ENCODE assay signal across 8 mouse cellular contexts in genomic region chr5:118737548-118737947, GRCm38 (mm10).
DNase-seq lines count a peak whose midpoint lies in the region; ATAC-seq lines count a peak whose summit lies in the region.

No protein-coding gene starts in this region.

- DNase-seq in adrenal gland, adult (ENCODE audit: inconsistent age in 2 of 2, low spot score in 1 of 2) = peak; percentile 52 to 84
- no peak for DNase-seq in adrenal gland, adult 8-10 months
- DNase-seq in ovary, postnatal 10 days (ENCODE audit: low spot score) = peak; percentile 23
- no peak for DNase-seq in ovary, adult 18-20 months (ENCODE audit: low spot score)
- peak; percentile 58 to 62 for DNase-seq in cerebellum, postnatal 4 days (ENCODE audit: low spot score in 2 of 2)
- DNase-seq in heart, postnatal 14 days = peak; percentile 72 to 81
- DNase-seq in liver, embryonic 13.5 days = peak; percentile 23
- peak; percentile 45 for DNase-seq in ovary, postnatal 36 days (ENCODE audit: low spot score)

- 62% methylated on average over 1 of the region's 1 CpGs for WGBS in liver, embryonic 13.5 days (ENCODE audit: insufficient replicate concordance)

- no peak overlapping the region for H3K4me2 ChIP-seq in liver, embryonic 13.5 days

- no peaks in the 10 kb centered on the region for H3K4me1 ChIP-seq in liver, embryonic 13.5 days (replicated peaks)

- no peak overlapping the region for H3K4me3 ChIP-seq in liver, embryonic 13.5 days (replicated peaks)

- intact Hi-C loops in heart, postnatal 14 days (cut with DNase I) = loop anchor here (1.0 to 10.0 kb wide), 3 partner anchors 143 to 573 kb away; partner anchors contain the start of gene Hrk

- ATAC-seq in liver, embryonic 13.5 days (ENCODE audit: low read depth) = no peak

- H3K27me3 ChIP-seq in liver, embryonic 13.5 days = no peaks in the 10 kb centered on the region

- H3K9me3 ChIP-seq in liver, embryonic 13.5 days (replicated peaks) = no peaks in the 10 kb centered on the region

- H3K36me3 ChIP-seq in liver, embryonic 13.5 days = peaks cover 99% of the 10 kb centered on the region

- no peak overlapping the region for H3K9ac ChIP-seq in liver, embryonic 13.5 days

- no peak overlapping the region for H3K27ac ChIP-seq in liver, embryonic 13.5 days

Comparison
In these comparisons a context has a peak if more than half of its experiments do, and no peak if none do; other contexts are left out.
1. DNase-seq: peak in adrenal gland, adult (2 of 2), ovary, postnatal 10 days (single experiment), cerebellum, postnatal 4 days (2 of 2), heart, postnatal 14 days (2 of 2), liver, embryonic 13.5 days (single experiment) and ovary, postnatal 36 days (single experiment); none in adrenal gland, adult 8-10 months (single experiment) and ovary, adult 18-20 months (single experiment).